Mouse (Mus musculus): ENCODE measurements at regions not wholly inside any gene's neighbourhood (a gene's known extent, or its start where the extent isn't known, plus 50 kb on each side); places are given as distances from the start of the nearest gene placed in this dataset.
A peak's percentile ranks its signal among the peaks of the same experiment; 100 is the strongest.

DNA sequence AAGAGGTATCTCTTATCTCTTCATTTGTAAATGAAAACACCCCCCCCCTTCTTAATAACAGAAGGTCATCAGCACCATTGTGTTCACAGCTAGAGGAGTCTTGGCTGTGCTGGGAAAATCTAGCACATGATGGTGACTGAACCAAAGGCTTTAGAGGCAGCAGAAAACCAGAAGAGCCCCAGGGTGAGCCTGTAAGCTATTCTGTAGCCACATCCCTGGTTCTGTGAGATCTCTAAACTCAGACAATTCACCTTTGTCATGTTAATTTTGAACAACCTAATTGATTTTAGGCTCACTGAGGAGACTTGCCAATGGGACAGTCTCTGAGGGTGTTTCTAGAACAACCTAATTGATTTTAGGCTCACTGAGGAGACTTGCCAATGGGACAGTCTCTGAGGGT, 201.4 kb downstream of the Emp1 start:
- H3K27ac ChIP-seq (ENCODE audit: low read depth, low read length) = no peak overlapping the region
- H3K27me3 ChIP-seq (replicated peaks; ENCODE audit: control insufficient read depth, insufficient read depth, low read length) = no peaks in the 10 kb centered on the region
- H3K4me3 ChIP-seq (ENCODE audit: low read depth, low read length) = no peak overlapping the region
- no peak overlapping the region for H3K9ac ChIP-seq (ENCODE audit: low read length)
- no peak overlapping the region for H3K4me2 ChIP-seq (ENCODE audit: low read length)
- peaks cover 14% of the 10 kb centered on the region; the same call in 1 of the 2 replicates for H3K4me1 ChIP-seq (ENCODE audit: control insufficient read depth, insufficient read depth, low read length)
- ATAC-seq = no peak
- H3K9me3 ChIP-seq (replicated peaks; ENCODE audit: control insufficient read depth, low read length) = no peaks in the 10 kb centered on the region
- H3K36me3 ChIP-seq (ENCODE audit: control insufficient read depth, insufficient read depth, low read length) = no peaks in the 10 kb centered on the region
- DNase-seq (ENCODE audit: low spot score) = no peak

DNA sequence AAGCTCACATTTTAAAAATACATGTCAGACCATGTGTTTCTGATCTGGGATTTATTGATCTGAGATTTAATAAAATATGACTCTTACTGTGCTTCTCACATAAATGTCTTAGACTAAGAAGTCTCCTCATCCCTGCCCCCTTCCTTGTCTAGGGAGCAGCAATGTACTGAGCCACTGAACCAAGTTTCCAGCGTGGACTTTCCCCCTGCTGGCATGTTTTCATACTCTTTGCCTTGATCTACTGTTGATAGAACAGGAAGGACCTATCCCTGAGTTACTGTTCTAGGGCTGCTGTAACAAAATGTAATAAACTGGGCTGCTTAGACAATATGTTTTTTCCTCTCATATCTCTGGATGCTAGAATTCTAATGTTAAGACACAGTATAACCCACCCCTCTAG, 206.7 kb downstream of the Emp1 start:
- 58% methylated on average over 1 of the region's 1 CpGs for WGBS
- no peak overlapping the region for H3K27ac ChIP-seq (ENCODE audit: low read depth, low read length)
- no peak overlapping the region for H3K4me3 ChIP-seq (ENCODE audit: low read depth, low read length)
- no peak for DNase-seq (ENCODE audit: low spot score)
- no peak overlapping the region for H3K9ac ChIP-seq (ENCODE audit: low read length)
- H3K36me3 ChIP-seq (ENCODE audit: control insufficient read depth, insufficient read depth, low read length) = no peaks in the 10 kb centered on the region
- H3K9me3 ChIP-seq (replicated peaks; ENCODE audit: control insufficient read depth, low read length) = no peaks in the 10 kb centered on the region
- H3K27me3 ChIP-seq (replicated peaks; ENCODE audit: control insufficient read depth, insufficient read depth, low read length) = no peaks in the 10 kb centered on the region
- no peak overlapping the region for H3K4me2 ChIP-seq (ENCODE audit: low read length)
- no peaks in the 10 kb centered on the region for H3K4me1 ChIP-seq (ENCODE audit: control insufficient read depth, insufficient read depth, low read length)
- ATAC-seq = no peak

- Histone ChIP-seq H3K9me3 (replicated peaks; ENCODE audit: control insufficient read depth, low read length) (no peaks in the 10 kb centered on the region), H3K4me2 (ENCODE audit: low read length) (no peak overlapping the region), H3K4me3 (ENCODE audit: low read depth, low read length) (no peak overlapping the region), H3K27ac (ENCODE audit: low read depth, low read length) (no peak overlapping the region), H3K36me3 (ENCODE audit: control insufficient read depth, insufficient read depth, low read length) (no peaks in the 10 kb centered on the region), H3K4me1 (ENCODE audit: control insufficient read depth, insufficient read depth, low read length) (no peaks in the 10 kb centered on the region), H3K27me3 (replicated peaks; ENCODE audit: control insufficient read depth, insufficient read depth, low read length) (no peaks in the 10 kb centered on the region), H3K9ac (ENCODE audit: low read length) (no peak overlapping the region)
- ATAC-seq (no peak), DNase-seq (ENCODE audit: low spot score) (no peak)
- 84% methylated on average over 2 of the region's 2 CpGs for WGBS
Measured at GRCm38 (mm10) chr6:135575294-135575693, 212.9 kb downstream of the Emp1 start.

DNA sequence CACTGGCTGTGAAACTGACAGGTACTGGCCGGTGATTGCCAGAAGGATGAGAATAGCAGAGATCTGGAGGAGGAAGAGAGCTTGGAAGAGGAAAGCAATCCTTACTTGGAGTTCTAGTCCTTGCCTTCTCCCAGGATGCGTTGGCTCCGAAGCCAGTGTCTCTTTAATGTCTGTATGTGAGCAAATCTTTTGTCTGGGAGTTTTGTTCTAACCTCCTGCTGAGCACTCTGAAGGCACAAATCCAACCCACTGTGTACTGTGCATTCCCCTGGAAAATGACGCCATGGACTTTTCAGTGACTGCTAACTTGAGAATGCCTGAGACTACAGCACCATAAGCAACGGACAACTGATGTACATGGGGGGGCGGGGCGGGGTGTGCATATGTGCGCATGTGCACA, 216.4 kb downstream of the Emp1 start:
- no peak for ATAC-seq
- 53% methylated on average over 8 of the region's 8 CpGs for WGBS
- Histone ChIP-seq H3K4me3 (ENCODE audit: low read depth, low read length) (no peak overlapping the region), H3K4me2 (ENCODE audit: low read length) (no peak overlapping the region), H3K27ac (ENCODE audit: low read depth, low read length) (no peak overlapping the region), H3K36me3 (ENCODE audit: control insufficient read depth, insufficient read depth, low read length) (no peaks in the 10 kb centered on the region), H3K9ac (ENCODE audit: low read length) (no peak overlapping the region), H3K27me3 (replicated peaks; ENCODE audit: control insufficient read depth, insufficient read depth, low read length) (no peaks in the 10 kb centered on the region), H3K4me1 (ENCODE audit: control insufficient read depth, insufficient read depth, low read length) (peaks cover 4% of the 10 kb centered on the region; the same call in 1 of the 2 replicates), H3K9me3 (replicated peaks; ENCODE audit: control insufficient read depth, low read length) (no peaks in the 10 kb centered on the region)
- no peak for DNase-seq (ENCODE audit: low spot score)

GRCm38 (mm10) chr6:135582567-135582966, 220.2 kb downstream of the Emp1 start:
- no peak for ATAC-seq
- peaks cover 4% of the 10 kb centered on the region; the same call in 1 of the 2 replicates for H3K4me1 ChIP-seq (ENCODE audit: control insufficient read depth, insufficient read depth, low read length)
- H3K9me3 ChIP-seq (replicated peaks; ENCODE audit: control insufficient read depth, low read length) = no peaks in the 10 kb centered on the region
- no peak overlapping the region for H3K4me3 ChIP-seq (ENCODE audit: low read depth, low read length)
- no peaks in the 10 kb centered on the region for H3K36me3 ChIP-seq (ENCODE audit: control insufficient read depth, insufficient read depth, low read length)
- no peak overlapping the region for H3K9ac ChIP-seq (ENCODE audit: low read length)
- no peak overlapping the region for H3K4me2 ChIP-seq (ENCODE audit: low read length)
- peak; percentile 69 for DNase-seq (ENCODE audit: low spot score)
- H3K27ac ChIP-seq (ENCODE audit: low read depth, low read length) = no peak overlapping the region
- 47% methylated on average over 2 of the region's 2 CpGs for WGBS
- no peaks in the 10 kb centered on the region for H3K27me3 ChIP-seq (replicated peaks; ENCODE audit: control insufficient read depth, insufficient read depth, low read length)

GRCm38 (mm10) chr6:135584782-135585181, 222.4 kb downstream of the Emp1 start:
- Histone ChIP-seq H3K9me3 (replicated peaks; ENCODE audit: control insufficient read depth, low read length) (no peaks in the 10 kb centered on the region), H3K4me2 (ENCODE audit: low read length) (no peak overlapping the region), H3K27me3 (replicated peaks; ENCODE audit: control insufficient read depth, insufficient read depth, low read length) (no peaks in the 10 kb centered on the region), H3K9ac (ENCODE audit: low read length) (no peak overlapping the region), H3K4me3 (ENCODE audit: low read depth, low read length) (no peak overlapping the region), H3K36me3 (ENCODE audit: control insufficient read depth, insufficient read depth, low read length) (no peaks in the 10 kb centered on the region), H3K4me1 (ENCODE audit: control insufficient read depth, insufficient read depth, low read length) (peaks cover 4% of the 10 kb centered on the region; the same call in 1 of the 2 replicates), H3K27ac (ENCODE audit: low read depth, low read length) (no peak overlapping the region)
- no peak for ATAC-seq
- DNase-seq (ENCODE audit: low spot score) = no peak
- WGBS = 98% methylated on average over 2 of the region's 2 CpGs

DNA sequence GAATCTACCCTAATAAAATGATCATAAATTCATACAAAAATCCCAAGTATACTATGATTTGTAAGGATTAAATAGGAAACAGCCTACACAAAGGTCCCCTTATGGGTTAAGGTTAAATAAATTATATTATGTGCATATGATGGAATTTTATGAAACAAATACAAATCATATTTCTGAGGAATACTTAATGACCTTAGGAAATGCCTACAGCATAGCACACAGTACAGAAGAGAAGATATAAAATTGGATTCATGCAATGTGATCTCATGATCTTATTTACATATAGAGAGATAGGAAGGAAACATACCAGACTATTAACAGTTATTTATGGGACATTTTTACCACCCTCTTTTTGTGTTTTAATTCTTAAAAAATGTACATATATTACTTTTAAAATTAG, 227.7 kb downstream of the Emp1 start:
- ATAC-seq (no peak), DNase-seq (ENCODE audit: low spot score) (no peak)
- Histone ChIP-seq H3K27ac (ENCODE audit: low read depth, low read length) (no peak overlapping the region), H3K9ac (ENCODE audit: low read length) (no peak overlapping the region), H3K4me3 (ENCODE audit: low read depth, low read length) (no peak overlapping the region), H3K4me1 (ENCODE audit: control insufficient read depth, insufficient read depth, low read length) (no peaks in the 10 kb centered on the region), H3K4me2 (ENCODE audit: low read length) (no peak overlapping the region), H3K9me3 (replicated peaks; ENCODE audit: control insufficient read depth, low read length) (no peaks in the 10 kb centered on the region), H3K27me3 (replicated peaks; ENCODE audit: control insufficient read depth, insufficient read depth, low read length) (no peaks in the 10 kb centered on the region), H3K36me3 (ENCODE audit: control insufficient read depth, insufficient read depth, low read length) (no peaks in the 10 kb centered on the region)

DNA sequence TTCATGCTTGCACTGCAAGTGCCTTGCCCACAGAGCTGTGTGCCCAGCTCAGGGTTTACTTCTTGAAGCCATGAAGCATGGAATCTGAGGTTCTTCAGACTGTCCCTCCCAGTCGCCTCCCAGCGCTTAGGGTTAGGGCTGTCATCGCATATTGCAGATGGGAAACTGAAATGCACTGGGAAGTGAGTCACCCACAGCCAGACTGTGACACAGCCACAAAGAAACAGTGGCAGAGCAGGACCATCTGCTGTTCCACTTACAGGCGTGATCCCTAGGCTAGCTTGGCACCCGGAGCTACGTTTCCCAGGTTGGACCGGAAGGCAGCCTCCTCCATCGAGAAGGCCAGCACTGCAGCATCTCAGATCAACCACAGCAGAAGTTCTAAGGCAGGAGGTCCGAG, 228.7 kb downstream of the Emp1 start:
- 92% methylated on average over 9 of the region's 9 CpGs for WGBS
- Histone ChIP-seq H3K36me3 (ENCODE audit: control insufficient read depth, insufficient read depth, low read length) (no peaks in the 10 kb centered on the region), H3K4me2 (ENCODE audit: low read length) (no peak overlapping the region), H3K4me1 (ENCODE audit: control insufficient read depth, insufficient read depth, low read length) (no peaks in the 10 kb centered on the region), H3K27ac (ENCODE audit: low read depth, low read length) (no peak overlapping the region), H3K9ac (ENCODE audit: low read length) (no peak overlapping the region), H3K27me3 (replicated peaks; ENCODE audit: control insufficient read depth, insufficient read depth, low read length) (no peaks in the 10 kb centered on the region), H3K9me3 (replicated peaks; ENCODE audit: control insufficient read depth, low read length) (no peaks in the 10 kb centered on the region), H3K4me3 (ENCODE audit: low read depth, low read length) (no peak overlapping the region)
- DNase-seq (ENCODE audit: low spot score) = no peak
- no peak for ATAC-seq

DNA sequence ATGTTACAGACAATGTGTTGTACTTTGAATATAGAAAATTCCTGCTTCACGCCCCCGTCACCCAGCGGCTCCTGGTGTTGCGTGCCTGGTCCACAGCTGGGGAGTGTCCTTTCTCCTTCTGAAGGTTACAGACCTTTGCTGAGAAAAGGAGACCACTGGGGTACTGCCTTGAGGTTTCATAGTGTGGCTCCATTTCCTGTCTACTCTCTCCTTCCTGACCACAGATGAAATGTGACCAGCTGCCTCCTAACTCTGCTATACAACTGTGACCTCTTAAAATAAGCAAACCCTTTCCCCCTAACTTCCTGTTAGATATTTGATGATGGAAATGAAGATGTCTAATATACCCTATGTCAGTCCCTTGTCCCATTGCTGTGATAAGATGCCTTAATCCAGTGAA, 234.0 kb downstream of the Emp1 start:
- DNase-seq (ENCODE audit: low spot score) (no peak), ATAC-seq (no peak)
- Histone ChIP-seq H3K27me3 (replicated peaks; ENCODE audit: control insufficient read depth, insufficient read depth, low read length) (no peaks in the 10 kb centered on the region), H3K9ac (ENCODE audit: low read length) (no peak overlapping the region), H3K4me2 (ENCODE audit: low read length) (no peak overlapping the region), H3K4me3 (ENCODE audit: low read depth, low read length) (no peak overlapping the region), H3K27ac (ENCODE audit: low read depth, low read length) (no peak overlapping the region), H3K4me1 (ENCODE audit: control insufficient read depth, insufficient read depth, low read length) (no peaks in the 10 kb centered on the region), H3K9me3 (replicated peaks; ENCODE audit: control insufficient read depth, low read length) (no peaks in the 10 kb centered on the region), H3K36me3 (ENCODE audit: control insufficient read depth, insufficient read depth, low read length) (no peaks in the 10 kb centered on the region)
- 97% methylated on average over 4 of the region's 4 CpGs for WGBS

All from forebrain, embryonic 14.5 days (tissue).